Mouse (Mus musculus): ENCODE measurements around the gene Sult1a1. TPM values are rescaled to one million over a fixed set of nuclear protein-coding genes. Genes with fewer than 3 reads are reported as not detected.
"Not testable (repeated sequence)": the region's sequence is repeated elsewhere in the genome, so short reads cannot be mapped to it uniquely, and the experiment has no call there.

The Sult1a1 gene
- polyA plus RNA-seq, 1 experiment from 2014 or later: 4.4 TPM

GRCm38 (mm10) chr7:126695631-126696207, 19.5 kb upstream of the Sult1a1 start, which contains the start of gene Slx1b:
Gene Slx1b, minus strand, starts transcription at chr7:126695784.
- Histone ChIP-seq H3K27ac (peak within 1 kb of the TSS; percentile 96), H3K4me1 (peaks cover 26% of the 10 kb centered on the region), H3K9me3 (no peaks in the 10 kb centered on the region), H3K36me3 (peaks cover 35% of the 10 kb centered on the region), H3K4me3 (peak within 1 kb of the TSS; percentile 83), H3K27me3 (no peaks in the 10 kb centered on the region), H3K4me2 (peak within 1 kb of the TSS; percentile 97), H3K9ac (peak within 1 kb of the TSS; percentile 93)
- under 1% methylated on average over 40 of the region's 40 CpGs for WGBS
- peak; percentile 89 for ATAC-seq (ENCODE audit: insufficient number of reproducible peaks, insufficient read depth, low FRiP score, low TSS enrichment, low read depth)

GRCm38 (mm10) chr7:126695210-126695611, 19.0 kb upstream of the Sult1a1 start, which contains the start of gene Bola2:
Gene Bola2, plus strand, starts transcription at chr7:126695401.
- no peak for ATAC-seq (ENCODE audit: insufficient number of reproducible peaks, insufficient read depth, low FRiP score, low TSS enrichment, low read depth)
- Histone ChIP-seq H3K9me3 (no peaks in the 10 kb centered on the region), H3K27me3 (no peaks in the 10 kb centered on the region), H3K4me1 (peaks cover 26% of the 10 kb centered on the region), H3K27ac (peak within 1 kb of the TSS; percentile 96), H3K36me3 (peaks cover 38% of the 10 kb centered on the region), H3K4me2 (peak within 1 kb of the TSS; percentile 97), H3K9ac (peak within 1 kb of the TSS; percentile 93), H3K4me3 (peak within 1 kb of the TSS; percentile 83)
- 1% methylated on average over 31 of the region's 31 CpGs for WGBS

GRCm38 (mm10) chr7:126694441-126695051, 18.3 kb upstream of the Sult1a1 start:
- H3K27me3 ChIP-seq: no peaks in the 10 kb centered on the region
- H3K9me3 ChIP-seq: no peaks in the 10 kb centered on the region
- ATAC-seq (ENCODE audit: insufficient number of reproducible peaks, insufficient read depth, low FRiP score, low TSS enrichment, low read depth): no peak
- peak overlapping the region; percentile 96 for H3K27ac ChIP-seq
- H3K4me3 ChIP-seq: peak overlapping the region; percentile 83
- peaks cover 40% of the 10 kb centered on the region for H3K36me3 ChIP-seq
- peak overlapping the region; percentile 61; the same call in 1 of the 2 replicates for H3K9ac ChIP-seq
- 48% methylated on average over 10 of the region's 10 CpGs for WGBS
- H3K4me2 ChIP-seq: peak overlapping the region; percentile 97
- H3K4me1 ChIP-seq: peaks cover 26% of the 10 kb centered on the region

- Histone ChIP-seq H3K36me3 (peaks cover 36% of the 10 kb centered on the region), H3K4me3 (no peak overlapping the region), H3K4me1 (peaks cover 26% of the 10 kb centered on the region), H3K27ac (no peak overlapping the region), H3K27me3 (no peaks in the 10 kb centered on the region), H3K9me3 (no peaks in the 10 kb centered on the region), H3K4me2 (peak overlapping the region; percentile 97; the same call in 1 of the 2 replicates), H3K9ac (no peak overlapping the region)
- WGBS: 84% methylated on average over 7 of the region's 7 CpGs
- no peak for ATAC-seq (ENCODE audit: insufficient number of reproducible peaks, insufficient read depth, low FRiP score, low TSS enrichment, low read depth)
Measured at GRCm38 (mm10) chr7:126693781-126694180, 17.5 kb upstream of the Sult1a1 start.

GRCm38 (mm10) chr7:126693256-126693655, 17.0 kb upstream of the Sult1a1 start:
- Histone ChIP-seq H3K36me3 (peaks cover 36% of the 10 kb centered on the region), H3K9ac (no peak overlapping the region), H3K4me3 (no peak overlapping the region), H3K9me3 (no peaks in the 10 kb centered on the region), H3K4me2 (no peak overlapping the region), H3K27ac (no peak overlapping the region), H3K4me1 (peaks cover 26% of the 10 kb centered on the region), H3K27me3 (no peaks in the 10 kb centered on the region)
- no peak for ATAC-seq (ENCODE audit: insufficient number of reproducible peaks, insufficient read depth, low FRiP score, low TSS enrichment, low read depth)
- 30% methylated on average over 3 of the region's 3 CpGs for WGBS

GRCm38 (mm10) chr7:126692426-126692825, 16.2 kb upstream of the Sult1a1 start:
- H3K4me2 ChIP-seq: no peak overlapping the region
- no peak overlapping the region for H3K9ac ChIP-seq
- H3K4me3 ChIP-seq: no peak overlapping the region
- ATAC-seq (ENCODE audit: insufficient number of reproducible peaks, insufficient read depth, low FRiP score, low TSS enrichment, low read depth): no peak
- peaks cover 26% of the 10 kb centered on the region for H3K4me1 ChIP-seq
- WGBS: 94% methylated on average over 26 of the region's 26 CpGs
- no peaks in the 10 kb centered on the region for H3K27me3 ChIP-seq
- no peak overlapping the region for H3K27ac ChIP-seq
- H3K9me3 ChIP-seq: no peaks in the 10 kb centered on the region
- H3K36me3 ChIP-seq: peaks cover 36% of the 10 kb centered on the region

- Histone ChIP-seq H3K9ac (no peak overlapping the region), H3K4me1 (peaks cover 18% of the 10 kb centered on the region), H3K9me3 (no peaks in the 10 kb centered on the region), H3K36me3 (peaks cover 30% of the 10 kb centered on the region), H3K27me3 (no peaks in the 10 kb centered on the region), H3K4me2 (no peak overlapping the region), H3K4me3 (no peak overlapping the region), H3K27ac (no peak overlapping the region)
- ATAC-seq (ENCODE audit: insufficient number of reproducible peaks, insufficient read depth, low FRiP score, low TSS enrichment, low read depth): no peak
- WGBS: 89% methylated on average over 4 of the region's 5 CpGs
Measured at GRCm38 (mm10) chr7:126691676-126692075, 15.4 kb upstream of the Sult1a1 start.

- Histone ChIP-seq H3K36me3 (peaks cover 30% of the 10 kb centered on the region), H3K4me2 (no peak overlapping the region), H3K9ac (no peak overlapping the region), H3K9me3 (no peaks in the 10 kb centered on the region), H3K4me1 (peaks cover 13% of the 10 kb centered on the region), H3K27ac (no peak overlapping the region), H3K4me3 (no peak overlapping the region), H3K27me3 (no peaks in the 10 kb centered on the region)
- no peak for ATAC-seq (ENCODE audit: insufficient number of reproducible peaks, insufficient read depth, low FRiP score, low TSS enrichment, low read depth)
- WGBS: 73% methylated on average over 3 of the region's 3 CpGs
Measured at GRCm38 (mm10) chr7:126690737-126691136, 14.5 kb upstream of the Sult1a1 start.

GRCm38 (mm10) chr7:126689021-126689420, 12.8 kb upstream of the Sult1a1 start:
- WGBS: 82% methylated on average over 3 of the region's 3 CpGs
- no peak for ATAC-seq (ENCODE audit: insufficient number of reproducible peaks, insufficient read depth, low FRiP score, low TSS enrichment, low read depth)
- Histone ChIP-seq H3K4me2 (no peak overlapping the region), H3K27ac (no peak overlapping the region), H3K27me3 (no peaks in the 10 kb centered on the region), H3K4me1 (peaks cover 7% of the 10 kb centered on the region), H3K9ac (no peak overlapping the region), H3K4me3 (no peak overlapping the region), H3K36me3 (peaks cover 30% of the 10 kb centered on the region), H3K9me3 (no peaks in the 10 kb centered on the region)

- ATAC-seq (ENCODE audit: insufficient number of reproducible peaks, insufficient read depth, low FRiP score, low TSS enrichment, low read depth): not testable (repeated sequence)
- WGBS: 87% methylated on average over 4 of the region's 4 CpGs
Measured at GRCm38 (mm10) chr7:126688156-126688555, 11.9 kb upstream of the Sult1a1 start.

GRCm38 (mm10) chr7:126681221-126681620, 5.0 kb upstream of the Sult1a1 start:
- no peak for ATAC-seq (ENCODE audit: insufficient number of reproducible peaks, insufficient read depth, low FRiP score, low TSS enrichment, low read depth)
- H3K9me3 ChIP-seq: no peaks in the 10 kb centered on the region
- no peak overlapping the region for H3K27ac ChIP-seq
- no peak overlapping the region for H3K4me2 ChIP-seq
- no peak overlapping the region for H3K4me3 ChIP-seq
- H3K9ac ChIP-seq: no peak overlapping the region
- H3K36me3 ChIP-seq: peaks cover 14% of the 10 kb centered on the region
- WGBS: 93% methylated on average over 5 of the region's 5 CpGs
- no peaks in the 10 kb centered on the region for H3K27me3 ChIP-seq
- H3K4me1 ChIP-seq: no peaks in the 10 kb centered on the region

More at GRCm38 (mm10) chr7:126688156-126688555, 11.9 kb upstream of the Sult1a1 start:
- H3K36me3 ChIP-seq: peaks cover 30% of the 10 kb centered on the region
- H3K27ac ChIP-seq, H3K4me1 ChIP-seq, H3K4me2 ChIP-seq, H3K27me3 ChIP-seq, H3K9ac ChIP-seq, H3K4me3 ChIP-seq, H3K9me3 ChIP-seq: not testable (repeated sequence)

GRCm38 (mm10) chr7:126679683-126680082, 3.5 kb upstream of the Sult1a1 start:
- Histone ChIP-seq H3K4me3 (no peak overlapping the region), H3K27me3 (no peaks in the 10 kb centered on the region), H3K36me3 (peaks cover 20% of the 10 kb centered on the region), H3K4me2 (no peak overlapping the region), H3K9me3 (no peaks in the 10 kb centered on the region), H3K27ac (no peak overlapping the region), H3K9ac (no peak overlapping the region), H3K4me1 (no peaks in the 10 kb centered on the region)
- WGBS: 92% methylated on average over 5 of the region's 5 CpGs
- ATAC-seq (ENCODE audit: insufficient number of reproducible peaks, insufficient read depth, low FRiP score, low TSS enrichment, low read depth): no peak

All from embryonic facial prominence, embryonic 13.5 days (tissue).